Mouse (Mus musculus) G1E (cell line): ENCODE measurements around the gene Tex14.

Experiments
- CTCF ChIP-seq: IDR thresholded peaks from 2 replicates; pipeline ENCODE4 v1.5.1; 2012; ENCODE audit warnings: low read depth, low read length, inconsistent platforms, mixed read lengths
- GATA1 ChIP-seq: IDR thresholded peaks from 2 replicates; pipeline ENCODE4 v1.6.1; 2012; ENCODE audit warnings: borderline replicate concordance, low read length, inconsistent platforms, mixed read lengths
- GATA2 ChIP-seq: IDR thresholded peaks from 2 replicates; pipeline ENCODE4 v1.6.1; 2012; ENCODE audit warnings: low read depth, low read length, inconsistent platforms, borderline replicate concordance
- TAL1 ChIP-seq: conservative IDR thresholded peaks from 2 replicates; pipeline ENCODE4 v1.6.1; 2012; ENCODE audit warnings: low read depth, low read length, inconsistent platforms, mixed read lengths

GRCm38 (mm10) chr11:87599395-87600089, 194.7 kb downstream of the Tex14 start:
- TF ChIP-seq CTCF (no peak), TAL1 (no peak), GATA1 (no peak), GATA2 (no peak)
